Mouse (Mus musculus) midbrain, embryonic 11.5 days (tissue): ENCODE measurements around the gene Otp. TPM values are rescaled to one million over a fixed set of nuclear protein-coding genes. Genes with fewer than 3 reads are reported as not detected.

ENCODE experiments used
- ATAC-seq: fragments of 200-750 bp; cut with Nextera tagmentation; 2 replicates; pipeline ENCODE4 v1.8.0; 2017; ENCODE audit warnings: moderate TSS enrichment, moderate library complexity; ENCODE audit not compliant: low FRiP score
- DNase-seq: peaks from one replicate; pipeline ENCODE4 v3.0.0; 2015; ENCODE audit warnings: low spot score; ENCODE audit errors: missing footprints
- H3K27ac ChIP-seq: fragments of 300-500 bp; sonication (generic); 2 replicates; pipeline ENCODE4 v1.5.1; 2014; ENCODE audit warnings: low read depth, low read length
- H3K27me3 ChIP-seq: fragments of 300-500 bp; sonication (generic); 2 replicates; pipeline ENCODE4 v1.6.1; 2014; ENCODE audit warnings: mild to moderate bottlenecking, low read length, moderate library complexity, mixed read lengths; ENCODE audit not compliant: control insufficient read depth, insufficient read depth
- H3K36me3 ChIP-seq: fragments of 300-500 bp; sonication (generic); 2 replicates; pipeline ENCODE4 v1.6.1; 2014; ENCODE audit warnings: mild to moderate bottlenecking, low read length, moderate library complexity, mixed read lengths; ENCODE audit not compliant: control insufficient read depth, insufficient read depth
- H3K4me1 ChIP-seq: fragments of 300-500 bp; sonication (generic); 2 replicates; pipeline ENCODE4 v1.6.1; 2014; ENCODE audit warnings: low read length; ENCODE audit not compliant: control insufficient read depth, insufficient read depth
- H3K4me2 ChIP-seq: fragments of 300-500 bp; sonication (generic); 2 replicates; pipeline ENCODE4 v1.6.1; 2014; ENCODE audit warnings: mild to moderate bottlenecking, moderate library complexity
- H3K4me3 ChIP-seq: fragments of 300-500 bp; sonication (generic); 2 replicates; pipeline ENCODE4 v1.5.1; 2014; ENCODE audit warnings: low read depth, low read length
- H3K9ac ChIP-seq: fragments of 300-500 bp; sonication (generic); 2 replicates; pipeline ENCODE4 v1.6.1; 2014; ENCODE audit warnings: low read length
- H3K9me3 ChIP-seq: fragments of 300-500 bp; sonication (generic); 2 replicates; pipeline ENCODE4 v1.6.1; 2016; ENCODE audit warnings: low read length; ENCODE audit not compliant: control insufficient read depth
- WGBS: fragments of 180-500 bp; shearing (Covaris S2); extraction: QIAGEN DNeasy Blood & Tissue Kit; methylation state at CpG from one replicate; pipeline ENCODE4 v1.1.7; 2014; 5-methylcytosine and 5-hydroxymethylcytosine counted together
- polyA plus RNA-seq: library from polyadenylated mRNA; unstranded; fragments of >200 nt; fragmentation: Nextera tagmentation; extraction: Ambion mirVana; gene quantifications from 2 replicates; pipeline ENCODE4 v1.2.1, GENCODE M21; 2014

Gene Otp
- polyA plus RNA-seq, 1 experiment from 2014 or later: 2.0 TPM

DNA sequence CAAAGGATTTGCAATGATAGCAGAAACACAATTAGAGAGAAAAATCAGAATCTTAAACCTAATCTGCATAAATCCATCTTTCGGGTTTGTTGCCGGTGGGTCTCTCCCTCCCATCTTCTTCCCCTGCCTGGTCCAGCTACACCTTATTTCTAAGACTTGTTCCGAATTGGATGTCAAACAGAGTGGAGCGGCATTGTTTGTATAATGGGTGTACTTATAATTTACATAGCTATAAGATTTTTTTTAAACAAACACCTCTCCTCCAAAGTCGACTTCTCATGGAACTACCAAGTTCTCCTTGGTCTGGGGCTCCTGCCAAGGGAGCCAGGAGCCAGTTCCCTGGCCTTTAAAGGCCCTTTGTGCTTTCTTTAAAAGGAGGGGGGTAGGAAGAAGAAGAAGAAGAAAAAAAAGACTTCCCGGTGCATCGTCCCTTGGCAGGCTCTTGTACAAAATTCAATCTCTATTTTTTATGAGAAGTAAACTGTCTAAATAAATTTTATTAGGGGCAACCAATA lies 3.5 kb upstream of the Otp start:
- ATAC-seq (no peak), DNase-seq (peak; percentile 93)
- 1% methylated on average over 7 of the region's 7 CpGs for WGBS
- Histone ChIP-seq H3K27me3 (peaks cover 94% of the 10 kb centered on the region), H3K9me3 (no peaks in the 10 kb centered on the region), H3K4me1 (peaks cover 5% of the 10 kb centered on the region), H3K36me3 (no peaks in the 10 kb centered on the region), H3K9ac (no peak overlapping the region), H3K4me3 (no peak overlapping the region), H3K4me2 (no peak overlapping the region), H3K27ac (no peak overlapping the region)

DNA sequence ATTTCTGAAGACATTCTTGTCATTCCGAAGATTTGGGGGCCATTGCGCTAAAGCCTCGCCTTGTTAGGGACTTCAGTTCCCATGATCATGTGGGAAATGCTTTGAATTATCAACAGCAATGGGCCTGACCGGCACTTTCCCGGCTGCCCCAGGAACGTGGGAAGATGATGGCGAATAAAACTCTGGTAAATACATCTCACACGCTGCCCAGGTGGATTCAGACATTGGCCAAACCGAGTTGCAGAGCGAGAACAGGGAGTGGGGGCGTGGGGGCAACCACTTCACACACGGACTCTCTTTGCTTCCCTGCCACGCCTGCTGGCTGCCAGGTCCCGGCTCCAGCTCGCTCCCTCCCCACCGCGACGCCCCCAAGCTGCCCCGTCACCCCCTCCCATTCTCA lies 3.0 kb upstream of the Otp start:
- no peak for ATAC-seq
- Histone ChIP-seq H3K27ac (no peak overlapping the region), H3K4me2 (no peak overlapping the region), H3K27me3 (peaks cover 94% of the 10 kb centered on the region), H3K4me3 (no peak overlapping the region), H3K9me3 (no peaks in the 10 kb centered on the region), H3K4me1 (peaks cover 5% of the 10 kb centered on the region), H3K36me3 (no peaks in the 10 kb centered on the region), H3K9ac (no peak overlapping the region)
- peak; percentile 92 for DNase-seq
- 1% methylated on average over 19 of the region's 19 CpGs for WGBS

DNA sequence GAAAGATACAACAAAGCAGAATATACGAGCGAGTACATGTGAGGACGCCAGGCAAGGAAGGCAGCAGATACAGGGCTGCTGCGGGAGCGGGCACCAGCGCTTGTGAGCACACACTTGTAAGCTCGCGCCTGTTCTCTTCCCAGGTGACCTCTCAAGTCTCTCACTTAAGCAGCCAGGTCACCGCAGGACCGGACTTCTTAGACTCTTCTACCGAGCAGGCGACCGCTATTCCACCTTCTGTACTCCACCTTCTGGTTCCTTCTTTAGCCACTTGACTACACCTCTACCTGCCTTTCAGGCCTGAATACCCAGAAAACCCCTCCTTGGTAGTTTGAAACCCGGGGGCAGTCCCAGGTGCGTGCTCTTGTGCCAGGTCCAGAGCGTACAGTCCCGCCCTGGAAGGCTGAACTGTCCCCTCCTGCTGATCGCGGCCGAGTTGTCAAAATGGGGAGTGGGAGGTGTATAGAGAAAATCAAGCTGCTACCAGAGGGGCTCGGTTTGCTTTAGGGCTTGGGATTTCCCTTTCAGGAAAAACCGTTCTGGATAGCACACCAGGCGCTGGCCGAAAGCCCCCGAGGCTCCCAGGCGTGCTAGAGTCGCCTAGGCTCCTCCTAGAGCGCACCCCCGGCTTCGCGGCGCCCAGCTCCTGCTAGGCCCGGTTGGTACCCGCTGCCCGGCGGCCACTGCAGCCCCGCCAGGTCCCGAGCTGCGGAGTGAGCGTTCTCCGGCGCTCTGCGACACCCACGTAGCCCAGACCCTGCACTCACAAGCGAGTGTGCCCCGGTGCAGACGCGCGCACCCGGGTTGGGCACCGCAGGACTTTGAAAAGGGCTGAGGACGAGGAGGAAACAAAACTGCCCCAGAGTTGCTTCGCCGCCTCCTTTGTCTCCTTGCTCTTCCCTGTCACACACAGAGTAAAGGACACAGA lies 2.0 kb upstream of the Otp start:
- Histone ChIP-seq H3K4me3 (no peak overlapping the region), H3K36me3 (no peaks in the 10 kb centered on the region), H3K9me3 (no peaks in the 10 kb centered on the region), H3K9ac (no peak overlapping the region), H3K27me3 (peaks cover 94% of the 10 kb centered on the region), H3K4me2 (peak overlapping the region; percentile 22; the same call in 1 of the 2 replicates), H3K4me1 (peaks cover 4% of the 10 kb centered on the region), H3K27ac (no peak overlapping the region)
- under 1% methylated on average over 54 of the region's 54 CpGs for WGBS
- peak; percentile 33; the same call in 1 of the 2 replicates for ATAC-seq
- peak; percentile 96 for DNase-seq

DNA sequence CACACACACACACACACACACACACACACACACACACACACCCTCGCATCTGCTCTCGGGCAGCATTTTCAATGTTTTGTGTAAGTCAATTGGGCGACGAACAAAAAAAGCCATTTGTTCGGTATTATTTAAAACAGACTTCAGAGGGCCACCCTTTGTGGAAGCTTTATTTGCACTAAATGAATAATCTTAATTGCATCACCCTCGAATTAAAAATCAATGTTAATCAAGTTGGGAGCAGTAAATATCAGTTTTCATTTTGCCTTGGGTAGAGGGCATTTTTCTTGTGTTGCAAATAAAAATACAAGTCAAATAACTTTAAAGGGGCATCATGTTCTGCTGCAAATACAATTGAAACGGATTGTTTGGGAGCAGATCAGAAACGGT lies 1.4 kb upstream of the Otp start:
- H3K9ac ChIP-seq: no peak overlapping the region
- H3K4me1 ChIP-seq: no peaks in the 10 kb centered on the region; the same call in 1 of the 2 replicates
- no peak overlapping the region for H3K27ac ChIP-seq
- no peak for ATAC-seq
- H3K27me3 ChIP-seq: peaks cover 89% of the 10 kb centered on the region
- H3K4me3 ChIP-seq: no peak overlapping the region
- no peaks in the 10 kb centered on the region for H3K36me3 ChIP-seq
- DNase-seq: no peak
- H3K9me3 ChIP-seq: no peaks in the 10 kb centered on the region
- H3K4me2 ChIP-seq: no peak overlapping the region
- 1% methylated on average over 8 of the region's 8 CpGs for WGBS

DNA sequence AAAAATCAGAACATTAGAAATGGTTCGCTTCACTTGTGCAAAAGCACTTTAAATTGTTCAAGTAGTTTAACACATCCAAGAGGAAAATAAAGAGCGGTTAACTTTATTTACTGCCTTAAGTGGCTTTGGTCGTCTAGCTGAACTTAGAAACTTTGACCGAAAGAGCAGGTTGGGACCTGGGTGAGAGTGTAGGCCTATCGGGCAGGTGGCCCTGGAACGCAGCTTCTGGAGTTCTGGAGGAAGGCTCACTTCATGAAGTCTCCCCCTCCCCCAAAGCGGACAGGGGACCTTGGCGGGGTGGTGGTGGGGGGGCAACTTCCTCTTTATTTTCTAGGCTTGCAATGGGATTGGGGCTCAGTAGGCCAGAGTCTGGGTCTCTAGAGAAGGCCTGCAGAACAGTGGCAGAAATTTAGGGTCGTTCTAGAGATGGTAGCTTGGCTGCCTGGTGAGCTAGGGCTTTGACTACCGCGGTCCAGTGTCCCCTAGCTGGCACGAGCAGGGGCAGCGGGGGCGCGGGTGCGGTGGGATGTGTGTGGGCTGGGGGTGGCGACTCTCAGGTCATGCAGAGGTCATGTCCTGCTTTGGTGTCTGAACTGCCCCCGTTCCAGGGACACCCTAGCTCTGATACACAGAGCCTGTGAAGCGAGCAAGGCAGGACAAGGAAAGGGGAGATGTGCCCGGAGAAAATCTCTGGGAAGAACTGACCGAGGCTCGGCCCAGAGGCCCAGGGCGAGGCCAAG lies 576 bp upstream of the Otp start:
- no peak overlapping the region for H3K9ac ChIP-seq
- WGBS: 1% methylated on average over 23 of the region's 23 CpGs
- peak; percentile 51 for ATAC-seq
- no peak overlapping the region for H3K4me2 ChIP-seq
- no peaks in the 10 kb centered on the region; the same call in 1 of the 2 replicates for H3K4me1 ChIP-seq
- H3K27ac ChIP-seq: no peak overlapping the region
- H3K4me3 ChIP-seq: no peak overlapping the region
- peak; percentile 93 for DNase-seq
- no peaks in the 10 kb centered on the region for H3K36me3 ChIP-seq
- H3K9me3 ChIP-seq: no peaks in the 10 kb centered on the region
- H3K27me3 ChIP-seq: peaks cover 84% of the 10 kb centered on the region

DNA sequence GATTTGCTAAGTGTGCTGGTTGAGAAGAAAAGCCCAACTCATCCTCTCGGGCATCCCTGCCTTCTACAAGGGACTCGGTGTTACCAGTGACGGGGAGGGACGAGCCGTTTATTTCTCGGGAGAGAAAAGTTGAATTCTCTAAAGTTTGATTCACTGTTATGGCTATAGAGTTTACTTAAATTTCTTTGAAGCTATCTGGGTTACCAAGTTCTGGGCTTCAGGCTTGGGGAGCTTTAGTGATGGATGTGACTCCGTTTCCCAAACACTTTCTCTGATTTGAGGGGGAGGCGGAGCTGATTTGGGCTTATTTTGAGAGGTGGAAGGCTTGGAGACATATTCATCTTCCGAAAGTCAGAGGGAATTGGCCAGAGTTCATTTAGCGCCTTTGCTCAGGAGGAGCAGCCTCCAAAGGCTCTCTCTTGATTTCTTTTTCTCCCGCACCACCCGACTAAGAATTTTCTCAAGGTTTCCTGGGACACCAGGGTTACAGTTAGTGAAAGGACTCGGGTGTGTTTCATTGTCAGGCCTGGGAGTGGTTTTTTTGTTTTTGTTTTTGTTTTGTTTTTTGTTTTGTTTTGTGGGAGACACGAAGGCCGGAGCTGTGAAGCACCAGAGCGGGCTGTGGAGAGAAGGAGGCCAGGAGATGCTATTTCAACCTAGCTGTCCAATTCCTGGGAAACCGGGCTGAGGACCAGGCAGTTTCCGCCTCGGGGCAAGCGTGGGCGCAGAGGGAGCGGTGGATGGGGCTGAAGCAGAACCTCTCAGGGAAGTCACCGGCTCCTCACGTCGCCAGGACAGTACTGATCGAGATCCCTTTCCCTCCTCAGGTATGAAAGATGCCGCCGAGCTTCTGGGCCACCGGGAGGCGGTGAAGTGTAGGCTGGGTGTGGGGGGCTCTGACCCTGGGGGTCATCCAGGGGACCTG lies 1.1 kb downstream of the Otp start:
- no peak overlapping the region for H3K27ac ChIP-seq
- peak overlapping the region; percentile 1; the same call in 1 of the 2 replicates for H3K4me3 ChIP-seq
- H3K36me3 ChIP-seq: no peaks in the 10 kb centered on the region
- peaks cover 85% of the 10 kb centered on the region for H3K27me3 ChIP-seq
- ATAC-seq: no peak
- H3K9me3 ChIP-seq: no peaks in the 10 kb centered on the region
- no peak overlapping the region for H3K9ac ChIP-seq
- DNase-seq: peak; percentile 97
- no peaks in the 10 kb centered on the region; the same call in 1 of the 2 replicates for H3K4me1 ChIP-seq
- no peak overlapping the region for H3K4me2 ChIP-seq
- under 1% methylated on average over 30 of the region's 30 CpGs for WGBS

DNA sequence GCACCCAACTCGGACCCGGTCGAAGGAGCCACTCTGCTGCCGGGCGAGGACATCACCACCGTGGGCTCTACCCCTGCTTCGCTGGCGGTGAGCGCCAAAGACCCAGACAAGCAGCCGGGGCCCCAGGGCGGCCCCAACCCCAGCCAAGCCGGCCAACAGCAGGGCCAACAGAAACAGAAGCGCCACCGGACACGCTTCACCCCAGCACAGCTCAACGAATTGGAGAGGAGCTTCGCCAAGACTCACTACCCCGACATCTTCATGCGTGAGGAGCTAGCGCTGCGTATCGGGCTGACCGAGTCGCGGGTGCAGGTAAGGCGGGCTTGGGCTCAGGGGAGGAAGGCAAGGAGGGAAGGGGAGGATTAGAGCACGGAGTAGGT lies 1.8 kb downstream of the Otp start:
- no peaks in the 10 kb centered on the region for H3K9me3 ChIP-seq
- H3K36me3 ChIP-seq: no peaks in the 10 kb centered on the region
- 1% methylated on average over 27 of the region's 27 CpGs for WGBS
- H3K27me3 ChIP-seq: peaks cover 85% of the 10 kb centered on the region
- peak overlapping the region; percentile 1; the same call in 1 of the 2 replicates for H3K4me3 ChIP-seq
- DNase-seq (no peak), ATAC-seq (0 out of 2 replicates have a peak, but pooled peaks have one; percentile 46)
- H3K4me1 ChIP-seq: no peaks in the 10 kb centered on the region; the same call in 1 of the 2 replicates
- no peak overlapping the region for H3K9ac ChIP-seq
- H3K27ac ChIP-seq: no peak overlapping the region
- no peak overlapping the region for H3K4me2 ChIP-seq

DNA sequence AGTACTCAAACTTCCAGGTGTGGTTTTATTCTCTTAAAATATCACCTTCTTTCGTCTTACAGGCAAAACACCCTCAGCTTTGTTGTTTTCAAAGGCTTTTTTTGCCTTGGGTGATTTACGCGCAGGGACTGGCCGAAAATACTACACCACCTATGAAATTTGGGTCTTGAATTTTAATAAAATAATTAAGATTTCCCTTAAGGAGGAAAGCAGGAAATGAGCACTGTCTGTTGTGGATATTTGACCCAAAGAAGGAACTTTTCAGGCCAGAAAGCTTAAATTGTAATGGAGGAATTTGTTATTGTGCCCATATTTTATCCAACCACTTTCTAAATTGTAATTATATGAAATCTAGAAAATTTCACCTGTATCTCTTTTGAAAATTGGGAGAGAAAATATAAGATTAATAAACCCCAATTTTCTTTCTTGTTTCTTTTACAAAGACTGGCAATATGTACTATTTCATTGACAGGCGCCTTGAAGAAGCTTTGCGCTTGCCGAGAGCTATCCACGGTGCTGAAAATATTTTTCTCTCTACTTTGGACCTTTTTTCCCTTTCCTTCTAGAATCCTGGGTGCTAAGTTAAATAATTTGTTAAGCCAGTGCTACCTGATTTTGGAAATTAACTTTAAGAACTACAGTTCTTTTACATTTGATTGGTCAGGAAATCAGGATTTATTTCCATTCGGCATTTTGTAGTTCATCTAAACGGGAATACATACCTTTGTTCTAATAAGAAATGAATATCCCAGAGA lies 2.8 kb downstream of the Otp start:
- Histone ChIP-seq H3K4me3 (no peak overlapping the region), H3K4me2 (no peak overlapping the region), H3K27me3 (peaks cover 85% of the 10 kb centered on the region), H3K9me3 (no peaks in the 10 kb centered on the region), H3K9ac (no peak overlapping the region), H3K27ac (no peak overlapping the region), H3K4me1 (peaks cover 5% of the 10 kb centered on the region), H3K36me3 (no peaks in the 10 kb centered on the region)
- ATAC-seq (no peak), DNase-seq (peak; percentile 93)
- 12% methylated on average over 10 of the region's 10 CpGs for WGBS
